Mouse (Mus musculus) gastrocnemius, adult 2 months (tissue): ENCODE results near the gene Rtl9. TPM values are rescaled to one million over a fixed set of nuclear protein-coding genes. Genes with fewer than 3 reads are reported as not detected.

Source experiments
- DNase-seq: peaks from one replicate; pipeline ENCODE4 v3.0.0; 2022
- H3K27ac ChIP-seq: fragments of 200-600 bp; 2 replicates; pipeline ENCODE4 v1.8.1; 2022; ENCODE audit warnings: mild to moderate bottlenecking
- H3K4me3 ChIP-seq: fragments of 200-600 bp; 2 replicates; pipeline ENCODE4 v1.8.1; 2022; ENCODE audit warnings: mild to moderate bottlenecking, moderate library complexity
- CTCF ChIP-seq: fragments of 200-600 bp; IDR thresholded peaks from 2 replicates; pipeline ENCODE4 v1.8.1; 2022; ENCODE audit warnings: antibody characterized with exemption, mild to moderate bottlenecking, moderate library complexity
- intact Hi-C: fragments of 180-260 bp; cut with DNase I; formaldehyde crosslinking; loops from one replicate; pipeline ENCODE4 v1.15.1; 2025
- total RNA-seq, 2 experiments: library from RNA; stranded (reverse); gene quantifications; 2 replicates each; pipeline ENCODE4 v1.2.3; 2021

The Rtl9 gene
- total RNA-seq, 2 experiments from 2014 or later = 0.10 to 0.36 TPM

- Histone ChIP-seq H3K4me3 (peak overlapping the region; percentile 65), H3K27ac (peak overlapping the region; percentile 67)
- DNase-seq = peak; percentile 61
- intact Hi-C loops = no loop called here
- TF ChIP-seq CTCF = no peak
Observed at GRCm38 (mm10) chrX:143088225-143088624, 11.2 kb upstream of the Rtl9 start.

GRCm38 (mm10) chrX:143090904-143091588 lies 8.3 kb upstream of the Rtl9 start:
- Histone ChIP-seq H3K27ac (no peak overlapping the region), H3K4me3 (no peak overlapping the region)
- no peak for TF ChIP-seq CTCF
- intact Hi-C loops = loop anchor here (10.0 kb wide), 1 partner anchor 574 kb away; no protein-coding TSS in a partner anchor
- no peak for DNase-seq

GRCm38 (mm10) chrX:143097551-143097950 lies 1.8 kb upstream of the Rtl9 start:
- intact Hi-C loops = loop anchor here (10.0 kb wide), 1 partner anchor 567 kb away; no protein-coding TSS in a partner anchor
- H3K4me3 ChIP-seq = no peak overlapping the region
- H3K27ac ChIP-seq = peak overlapping the region; percentile 62
- TF ChIP-seq CTCF = no peak
- peak; percentile 72 for DNase-seq

GRCm38 (mm10) chrX:143103146-143103545 lies 3.8 kb downstream of the Rtl9 start:
- H3K4me3 ChIP-seq = no peak overlapping the region
- no peak for DNase-seq
- intact Hi-C loops = loop anchor here (10.0 kb wide), 1 partner anchor 172 kb away; no protein-coding TSS in a partner anchor
- TF ChIP-seq CTCF = no peak
- no peak overlapping the region for H3K27ac ChIP-seq

- no peak for DNase-seq
- intact Hi-C loops = loop anchor here (10.0 kb wide), 1 partner anchor 169 kb away; no protein-coding TSS in a partner anchor
- no peak for TF ChIP-seq CTCF
- no peak overlapping the region for H3K4me3 ChIP-seq
- H3K27ac ChIP-seq = no peak overlapping the region
Observed at GRCm38 (mm10) chrX:143105866-143106265, 6.5 kb downstream of the Rtl9 start.

- Histone ChIP-seq H3K4me3 (no peak overlapping the region), H3K27ac (no peak overlapping the region)
- DNase-seq = no peak
- intact Hi-C loops = no loop called here
- TF ChIP-seq CTCF = peak; percentile 40; the same call in 1 of the 2 replicates
Observed at GRCm38 (mm10) chrX:143112546-143112945, 13.2 kb downstream of the Rtl9 start.

Other genes with a start within 250 kb of the Rtl9 start
- 1 to 10 TPM; 3.6 to 5.3 TPM for gene Ammecr1, start 132.9 kb upstream of the Rtl9 start, total RNA-seq